Mouse (Mus musculus): ENCODE data around the gene Dgkz.

Gene Dgkz

DNA sequence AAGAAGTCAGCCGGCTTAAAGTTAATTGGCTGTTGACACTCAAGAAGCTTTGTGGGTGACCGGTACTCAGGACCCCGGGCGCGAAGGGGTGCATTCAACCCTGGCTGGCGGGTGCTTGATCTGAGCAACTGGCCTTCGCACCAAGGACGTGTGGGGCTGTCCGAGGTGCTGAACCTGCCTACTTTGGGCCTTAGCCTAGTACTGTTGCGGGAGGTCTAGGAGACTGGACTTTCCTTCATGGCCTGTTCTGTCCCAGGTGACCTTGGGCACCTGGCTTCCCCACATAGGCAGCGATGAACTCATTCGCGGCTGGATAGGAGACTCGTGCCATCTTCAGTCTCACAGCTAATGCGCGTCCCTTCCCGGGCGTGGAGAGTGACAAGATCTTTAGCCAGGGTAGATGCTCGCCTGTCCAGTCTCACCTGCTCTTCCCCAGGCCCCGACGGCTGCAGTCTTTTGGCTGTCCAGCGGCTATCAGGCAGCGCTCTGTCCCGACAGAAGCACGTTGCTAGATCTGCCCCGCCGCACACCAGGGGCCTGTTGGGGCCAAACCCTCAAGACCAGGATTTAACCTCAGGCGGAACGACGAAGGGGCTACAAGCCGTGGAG, 54.4 kb downstream of the Dgkz start:
- DNase-seq (ENCODE audit: low spot score in 2 of 2), result peak; percentile 59 to 87

DNA sequence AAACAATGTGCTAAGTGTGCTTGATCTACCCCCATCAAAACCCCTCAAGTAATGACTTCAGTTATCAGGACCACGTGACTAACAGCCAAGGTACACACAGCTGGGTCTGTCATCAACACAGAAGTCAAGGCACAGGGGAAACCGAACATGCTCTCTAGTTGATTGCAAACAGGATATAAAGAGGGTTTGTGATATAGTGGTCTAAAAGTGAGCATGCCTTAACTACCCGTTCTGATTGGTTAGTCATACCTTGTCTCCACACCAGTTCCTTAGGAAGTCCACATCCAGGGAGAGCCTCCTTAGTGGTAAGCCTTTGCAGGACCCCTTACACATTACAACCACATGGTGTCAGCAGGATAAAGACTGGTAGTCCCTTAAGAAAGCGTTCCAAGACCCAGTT, 55.5 kb downstream of the Dgkz start:
- DNase-seq (ENCODE audit: low spot score in 2 of 2), result peak in 1 of 2 experiments; percentile 28

DNA sequence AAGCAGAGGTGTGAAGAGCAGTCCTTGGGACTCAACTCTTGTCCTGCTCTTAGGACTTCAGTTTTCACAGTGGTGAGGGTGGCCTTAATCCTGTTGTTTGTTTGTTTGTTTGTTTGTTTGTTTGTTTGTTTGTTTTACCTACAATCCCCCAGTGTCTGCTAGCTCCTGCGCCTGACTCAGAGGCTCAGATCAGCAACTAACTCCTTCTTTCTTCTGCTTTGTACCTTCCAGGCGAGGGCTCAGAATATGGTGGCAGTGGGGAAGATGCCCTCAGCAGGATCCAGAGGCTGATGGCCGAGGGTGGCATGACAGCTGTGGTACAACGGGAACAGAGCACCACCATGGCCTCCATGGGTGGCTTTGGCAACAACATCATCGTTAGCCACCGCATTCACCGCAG, 58.6 kb downstream of the Dgkz start:
- DNase-seq (ENCODE audit: low spot score in 2 of 2), result no peak

DNA sequence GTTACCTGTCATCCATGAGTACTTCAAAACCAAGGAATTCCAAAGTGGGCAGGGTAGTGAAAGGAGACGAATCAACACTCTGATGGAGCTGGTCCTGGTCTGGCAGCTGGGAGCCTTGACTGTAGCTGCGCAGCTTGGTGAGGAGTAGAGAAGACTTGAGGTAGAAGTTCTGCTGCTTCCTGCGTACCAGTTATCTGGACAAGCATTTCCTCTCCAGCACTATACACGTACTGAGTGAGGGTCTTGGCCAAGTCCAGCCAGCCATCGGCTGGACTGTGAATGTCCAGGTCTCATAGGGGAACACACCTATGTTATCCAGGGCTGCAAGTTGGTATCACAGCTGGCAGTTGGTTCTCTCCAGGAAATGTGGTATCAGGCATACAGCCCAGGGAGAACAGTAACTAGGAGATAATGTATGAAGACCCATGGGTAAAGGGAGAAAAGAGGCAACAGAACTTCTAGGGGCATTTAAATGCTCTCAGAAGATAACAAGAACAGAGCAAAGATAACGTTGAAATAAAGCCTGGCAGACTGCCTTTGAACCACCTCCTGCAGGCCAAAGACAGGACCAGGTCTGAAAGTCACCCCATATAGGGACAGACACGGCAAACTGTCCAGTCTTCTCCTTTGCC, 59.2 kb downstream of the Dgkz start:
- no peak for DNase-seq (ENCODE audit: low spot score in 2 of 2)

DNA sequence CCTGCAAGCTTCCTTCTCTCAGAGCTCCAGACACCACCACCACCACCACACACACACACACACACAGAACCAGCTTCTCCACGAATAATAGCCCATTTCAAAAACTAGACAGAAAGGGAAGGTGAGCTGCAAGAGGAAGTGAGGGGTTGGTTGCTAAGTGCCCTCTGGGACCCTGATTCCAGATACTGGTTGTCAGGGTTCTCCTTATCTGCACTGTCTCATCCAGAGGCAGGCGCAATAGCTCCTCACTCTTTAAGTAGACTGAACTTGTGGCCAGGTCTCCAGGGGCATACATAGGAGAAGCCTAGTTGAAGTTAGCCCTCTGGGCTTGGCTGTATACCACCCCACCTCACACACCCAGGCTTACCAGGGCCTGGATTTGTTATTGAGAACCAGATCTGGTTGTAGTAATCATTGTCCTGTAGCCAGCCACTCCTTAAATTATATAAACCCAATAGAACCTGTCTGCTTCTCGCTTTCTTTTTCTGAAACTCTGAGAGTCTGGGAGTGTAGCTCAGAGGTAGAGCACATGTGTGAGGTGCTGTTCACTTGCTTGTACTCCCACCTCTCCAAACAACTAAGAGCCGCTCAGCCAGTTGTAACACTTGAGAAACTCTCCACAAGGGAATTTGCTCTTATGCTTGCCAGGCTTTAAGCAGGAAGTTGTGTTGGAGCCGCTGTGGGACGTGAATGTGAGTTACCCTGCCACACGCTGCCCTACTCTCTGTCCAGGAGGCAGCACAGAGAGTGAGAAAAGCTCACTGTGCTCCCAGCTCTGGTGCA, 62.1 kb downstream of the Dgkz start:
- DNase-seq (ENCODE audit: low spot score in 2 of 2), result no peak

DNA sequence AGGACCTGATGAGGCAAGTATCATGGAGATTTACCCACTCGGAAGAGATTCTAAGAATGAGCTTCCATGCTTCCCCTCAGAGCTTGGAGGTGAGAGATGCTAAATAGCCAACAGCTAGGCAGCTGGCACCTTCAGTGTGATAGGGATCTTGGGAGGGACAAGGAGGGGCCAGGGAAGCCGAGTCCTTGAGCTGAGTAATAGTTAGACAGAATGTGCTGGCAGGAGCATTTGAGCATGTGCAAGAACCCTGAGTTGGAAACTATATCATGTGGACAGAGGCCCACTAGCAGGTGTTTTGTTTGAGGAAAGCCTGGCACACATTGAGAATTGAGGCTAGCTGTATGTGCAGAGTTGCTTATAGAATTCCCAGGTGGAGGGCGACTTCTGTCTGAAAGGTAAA, 63.0 kb downstream of the Dgkz start:
- no peak for DNase-seq (ENCODE audit: low spot score in 2 of 2)

DNA sequence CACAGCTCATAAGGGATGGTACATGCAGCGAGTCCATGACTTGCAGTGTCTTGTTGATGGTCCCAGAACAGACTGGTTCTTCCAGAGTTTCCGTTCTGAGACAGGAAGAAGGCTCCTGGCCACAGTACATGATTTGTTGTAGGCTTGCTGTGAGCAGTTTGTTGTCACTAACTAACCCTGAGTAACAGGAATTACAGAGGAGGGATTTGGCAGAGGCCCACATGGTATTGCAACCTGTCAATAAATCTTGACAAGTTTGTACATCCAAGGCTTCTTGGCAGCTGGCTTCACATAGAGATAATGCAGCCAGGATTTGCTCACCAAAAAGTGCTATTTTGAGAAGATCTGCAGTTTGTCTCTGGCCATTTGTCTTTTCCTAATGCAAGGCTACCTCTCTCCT, 69.5 kb downstream of the Dgkz start:
- no peak for DNase-seq (ENCODE audit: low spot score in 2 of 2)

DNA sequence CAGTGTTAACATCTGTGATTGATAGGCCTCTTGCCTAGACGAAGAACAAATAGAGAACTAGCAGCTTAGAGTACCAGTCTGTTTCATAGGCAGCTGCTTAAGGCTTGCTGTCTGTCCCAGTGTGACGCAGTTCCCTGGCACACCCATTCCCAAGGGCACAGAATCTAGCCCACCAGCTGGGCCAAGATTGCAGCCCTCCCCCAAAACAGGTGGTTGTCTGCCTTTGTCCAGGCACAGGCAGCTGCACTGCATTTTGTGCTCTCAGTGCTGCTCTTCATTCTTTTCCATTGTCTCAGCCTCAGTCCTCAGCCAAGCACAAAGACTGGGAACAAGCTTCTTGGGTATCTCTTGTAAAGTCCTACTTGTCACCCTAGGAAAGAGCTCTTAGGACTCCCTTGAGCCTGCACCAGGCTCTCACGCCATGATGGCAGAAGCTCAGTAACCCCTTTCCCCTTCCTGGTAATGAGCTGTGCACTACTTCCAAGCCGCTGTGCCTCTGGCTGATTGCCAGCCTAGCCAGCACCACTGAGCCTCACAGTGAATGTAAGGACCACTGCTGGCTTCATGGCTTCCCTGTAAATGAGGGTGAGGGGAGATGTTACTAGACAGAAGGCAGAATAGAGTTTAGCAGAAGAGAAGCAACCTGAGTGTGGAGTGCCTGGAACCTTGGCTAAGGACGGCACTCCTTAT, 70.9 kb downstream of the Dgkz start:
- no peak for DNase-seq (ENCODE audit: low spot score in 2 of 2)

DNA sequence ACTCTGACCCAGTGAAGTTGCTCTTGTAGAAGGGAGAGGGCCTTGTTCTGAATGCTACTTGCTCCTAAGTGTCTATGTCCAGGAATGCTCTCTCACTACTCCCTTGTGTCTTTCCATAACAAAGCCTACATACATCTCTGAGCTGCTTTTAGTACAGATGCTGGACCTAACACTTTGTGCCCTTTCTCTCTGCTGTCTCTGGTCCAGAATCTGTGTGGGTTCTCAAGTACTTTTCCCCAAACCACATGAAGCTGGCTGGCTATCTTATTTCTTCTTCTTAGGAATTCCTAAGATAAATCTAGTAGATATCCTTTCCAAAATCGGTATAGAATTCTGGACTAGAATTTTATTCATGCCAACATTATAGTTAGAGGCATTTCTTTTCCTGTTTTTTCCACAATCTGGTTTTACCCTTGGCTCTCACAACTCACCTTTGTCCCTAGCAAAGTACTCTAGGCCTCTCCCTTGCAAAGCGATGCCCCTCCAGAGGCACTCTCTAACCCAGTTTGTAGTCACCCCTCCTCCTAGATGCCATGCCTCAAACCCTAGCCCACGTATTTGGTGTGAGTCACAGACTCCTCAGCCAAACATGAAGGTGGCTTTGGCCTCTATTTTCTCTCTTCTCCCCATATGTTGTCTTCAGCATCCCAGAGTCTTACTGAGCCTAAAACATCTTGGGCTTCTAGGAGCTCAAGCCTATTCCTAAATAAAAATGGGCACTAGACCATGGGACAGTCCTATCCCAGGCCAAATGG, 72.3 kb downstream of the Dgkz start:
- DNase-seq (ENCODE audit: low spot score in 2 of 2), result no peak

DNA sequence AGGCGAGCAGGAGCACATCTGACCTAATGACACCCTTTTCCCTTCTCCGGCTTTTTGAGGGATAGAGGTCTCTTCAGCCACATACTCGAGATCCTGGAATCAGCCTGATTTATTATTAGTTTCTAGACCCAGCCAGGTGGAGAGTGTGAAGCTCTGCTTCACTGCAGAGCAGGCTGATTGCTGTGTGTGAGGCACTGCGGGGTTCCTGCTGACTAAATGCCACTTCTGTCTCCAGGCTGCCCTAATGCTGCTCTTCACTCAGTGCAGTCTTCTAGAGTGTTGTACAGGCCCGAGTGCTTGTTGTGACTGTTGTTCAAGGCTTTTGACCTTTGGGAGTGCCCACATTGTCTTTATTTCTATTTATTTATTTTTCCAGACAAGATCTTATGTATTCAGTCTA, 73.3 kb downstream of the Dgkz start:
- DNase-seq (ENCODE audit: low spot score in 2 of 2), result no peak

DNA sequence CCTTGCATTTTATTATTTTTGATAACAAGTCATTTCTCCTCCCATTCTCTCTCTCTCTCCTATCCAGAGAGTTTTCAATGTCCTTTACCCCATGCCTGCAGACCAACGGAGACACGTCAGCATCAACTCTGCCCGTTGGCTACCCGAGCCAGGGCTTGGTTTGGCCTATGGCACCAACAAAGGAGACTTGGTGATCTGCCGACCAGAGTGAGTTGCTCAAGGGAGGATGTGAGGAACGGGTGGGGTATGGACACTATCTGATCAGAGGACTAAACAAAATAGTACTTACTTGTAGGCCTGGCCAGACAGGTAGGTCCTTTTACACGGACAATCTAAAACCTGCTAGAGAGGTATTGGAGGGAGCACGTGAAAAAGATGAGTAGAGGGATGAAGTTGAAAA, 75.2 kb downstream of the Dgkz start:
- no peak for DNase-seq (ENCODE audit: low spot score in 2 of 2)

DNA sequence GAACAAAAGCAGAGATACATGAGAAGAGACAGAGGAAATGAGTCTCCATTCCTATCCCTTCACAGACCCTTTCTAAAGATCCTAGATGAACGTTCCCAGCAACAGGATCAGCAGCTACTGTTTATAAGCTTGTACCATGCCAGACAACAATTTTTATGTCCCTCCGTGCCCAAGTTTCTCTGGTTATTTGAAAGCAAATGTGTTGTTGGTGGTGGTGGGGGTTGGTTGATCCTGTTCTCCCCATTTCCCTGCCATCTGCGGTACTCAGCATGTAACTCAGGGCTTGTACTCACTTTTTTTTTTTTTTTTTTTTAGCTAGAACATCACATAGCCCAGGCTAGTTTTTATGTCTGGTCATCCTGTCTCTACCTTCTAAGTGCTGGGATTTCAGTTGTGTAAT, 76.5 kb downstream of the Dgkz start:
- no peak for DNase-seq (ENCODE audit: low spot score in 2 of 2)

DNA sequence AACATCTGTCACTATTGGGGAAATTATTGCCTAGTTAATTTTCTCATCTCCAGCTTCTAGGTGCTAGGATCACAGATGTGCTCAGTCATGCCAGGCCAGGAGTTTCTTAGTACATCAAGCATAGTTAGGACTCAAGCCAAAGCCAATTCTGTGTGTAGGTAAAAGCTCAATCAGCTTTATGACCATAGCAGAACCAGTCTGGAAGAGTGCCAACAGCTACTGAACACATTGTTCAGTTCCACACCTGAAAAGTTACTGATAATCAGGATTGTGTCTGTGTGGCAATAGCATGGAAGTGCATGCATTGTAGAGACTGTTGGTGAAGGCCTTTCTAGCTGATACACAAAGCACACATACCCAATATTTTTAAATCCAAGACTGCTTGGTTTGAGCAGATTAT, 77.7 kb downstream of the Dgkz start:
- DNase-seq (ENCODE audit: low spot score in 2 of 2), result no peak

DNA sequence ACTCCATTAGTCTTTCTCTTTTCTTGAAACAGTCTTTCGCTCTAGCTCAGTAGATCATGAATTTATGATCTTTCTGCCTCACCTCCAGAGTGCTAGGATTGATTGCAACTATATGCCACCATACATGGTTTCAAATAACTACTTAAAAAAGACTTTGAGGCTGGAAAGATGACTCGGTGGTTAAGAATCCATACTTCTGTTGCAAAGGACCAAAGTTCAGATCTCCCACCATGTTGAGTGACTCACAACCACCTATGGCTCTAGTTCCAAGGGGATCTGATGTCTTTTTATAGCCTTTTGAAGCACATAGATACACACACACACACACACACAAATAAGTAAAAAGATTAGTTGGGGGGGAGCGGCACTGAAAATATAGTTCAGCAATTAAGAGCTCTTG, 80.3 kb downstream of the Dgkz start:
- no peak for DNase-seq (ENCODE audit: low spot score in 2 of 2)

DNA sequence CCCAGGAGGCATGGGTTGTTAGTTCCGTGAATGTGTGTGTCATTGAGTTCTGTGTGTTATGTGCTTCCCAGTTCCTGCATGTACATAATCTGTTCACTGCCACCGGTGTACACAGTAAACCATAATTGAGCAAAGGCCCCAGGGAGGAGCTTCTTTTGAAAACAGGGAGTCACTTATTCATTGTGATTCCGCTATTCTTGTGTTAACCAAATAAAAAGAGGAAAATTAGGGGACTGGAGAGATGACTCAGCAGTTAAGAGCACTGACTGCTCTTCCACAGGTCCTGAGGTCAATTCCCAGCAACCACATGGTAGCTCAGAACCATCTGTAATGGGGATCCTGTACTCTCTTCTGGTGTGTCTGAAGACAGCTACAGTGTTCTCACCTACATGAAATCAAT, 80.9 kb downstream of the Dgkz start:
- no peak for DNase-seq (ENCODE audit: low spot score in 2 of 2)

DNA sequence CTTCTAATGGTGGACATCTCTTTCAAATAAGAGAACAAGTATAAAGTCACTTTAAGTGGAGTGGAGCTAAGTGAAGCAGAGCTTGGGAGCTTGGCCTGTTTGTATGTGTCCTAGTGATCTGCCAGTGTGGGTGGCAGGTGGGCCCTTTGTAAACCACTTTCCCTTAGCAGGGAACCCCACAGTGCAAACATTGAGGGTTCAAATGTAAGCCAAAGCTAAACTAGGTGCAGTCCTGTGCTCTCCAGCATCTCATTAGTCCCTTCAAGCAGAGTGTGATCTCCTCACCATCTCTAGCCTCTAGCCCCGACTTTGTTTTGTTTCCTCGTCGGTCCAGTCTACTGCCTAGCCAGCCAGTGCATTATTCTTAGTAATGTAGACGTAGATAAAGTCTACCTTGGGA, 91.0 kb downstream of the Dgkz start:
- no peak for DNase-seq (ENCODE audit: low spot score in 2 of 2)

DNA sequence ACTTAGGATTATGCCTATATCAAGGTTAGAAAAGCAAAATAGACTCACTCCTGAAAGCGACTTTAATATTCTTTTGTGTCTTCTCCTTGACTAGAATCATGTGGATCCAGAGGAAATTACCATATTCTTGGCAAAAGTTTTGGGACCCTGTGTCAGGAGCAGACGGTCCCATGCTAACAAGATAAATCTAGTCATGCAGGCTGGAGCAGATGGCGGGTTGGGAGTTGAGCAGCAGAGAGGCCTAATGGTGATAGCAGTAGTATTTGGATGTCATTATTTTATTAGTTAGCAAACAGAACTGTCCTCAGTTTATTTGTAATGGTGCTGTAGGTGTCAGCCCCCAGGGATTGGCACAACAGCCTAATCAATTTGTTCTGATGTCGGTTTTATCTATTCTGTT, 91.7 kb downstream of the Dgkz start:
- DNase-seq (ENCODE audit: low spot score in 2 of 2), result no peak
